8 mouse cellular contexts compared by ENCODE assay signal in the genomic region with DNA sequence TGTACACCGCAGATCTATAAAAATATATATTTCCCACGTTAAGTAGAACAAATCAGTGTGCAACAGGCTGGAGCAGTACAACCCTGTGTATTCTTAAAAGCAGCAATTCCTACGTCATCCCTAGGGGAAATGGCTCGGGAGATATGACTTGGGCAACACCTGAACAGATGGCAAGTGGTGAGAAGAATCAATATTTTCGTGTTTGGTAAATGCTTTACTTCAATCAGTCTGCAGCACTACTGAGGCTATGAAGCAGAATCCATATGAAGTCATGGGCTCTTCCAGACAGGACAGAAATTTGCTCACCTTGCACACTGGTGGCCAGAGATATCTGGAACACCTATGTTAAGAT. TPM values are rescaled to one million over a fixed set of nuclear protein-coding genes. Genes with fewer than 3 reads are reported as not detected.
DNase-seq lines count a peak whose midpoint lies in the region; ATAC-seq and TF ChIP-seq lines count a peak whose summit lies in the region.

No protein-coding gene starts in this region.

- DNase-seq in kidney, postnatal 0 days (ENCODE audit: low spot score): no peak
- no peak for DNase-seq in kidney, adult 11 months
- no peak for DNase-seq in embryonic facial prominence, embryonic 11.5 days (ENCODE audit: low spot score)
- no peak for DNase-seq in hindbrain, postnatal 0 days (ENCODE audit: low spot score)
- no peak for DNase-seq in thymus, postnatal 0 days (ENCODE audit: low spot score)
- no peak for DNase-seq in left cerebral cortex, adult 18-20 months (ENCODE audit: low spot score in 2 of 2)

- 11% methylated on average over 5 of the region's 5 CpGs for WGBS in kidney, postnatal 0 days
- 21% methylated on average over 5 of the region's 5 CpGs for WGBS in embryonic facial prominence, embryonic 11.5 days
- WGBS in hindbrain, postnatal 0 days: 8% methylated on average over 5 of the region's 5 CpGs
- WGBS in midbrain, embryonic 16.5 days: 8% methylated on average over 5 of the region's 5 CpGs

- 0 out of 2 replicates have a peak, but pooled peaks cover 4% of the 10 kb centered on the region for H3K4me1 ChIP-seq in kidney, postnatal 0 days (replicated peaks; ENCODE audit: insufficient read depth, low read length)
- H3K4me1 ChIP-seq in embryonic facial prominence, embryonic 11.5 days (ENCODE audit: control insufficient read depth, insufficient read depth, low read length): no peaks in the 10 kb centered on the region
- peaks cover 6% of the 10 kb centered on the region; the same call in 1 of the 2 replicates for H3K4me1 ChIP-seq in hindbrain, postnatal 0 days (ENCODE audit: insufficient read depth, low read length)
- H3K4me1 ChIP-seq in midbrain, embryonic 16.5 days (ENCODE audit: control insufficient read depth, insufficient read depth, low read length): peaks cover 8% of the 10 kb centered on the region

- H3K4me2 ChIP-seq in kidney, postnatal 0 days (ENCODE audit: low read length): peak overlapping the region; percentile 74
- H3K4me2 ChIP-seq in embryonic facial prominence, embryonic 11.5 days (ENCODE audit: low read depth, low read length): peak overlapping the region; percentile 86
- peak overlapping the region; percentile 97 for H3K4me2 ChIP-seq in hindbrain, postnatal 0 days (ENCODE audit: low read depth, low read length)
- peak overlapping the region; percentile 98 for H3K4me2 ChIP-seq in midbrain, embryonic 16.5 days (ENCODE audit: low read length)

- H3K36me3 ChIP-seq in kidney, postnatal 0 days (ENCODE audit: insufficient read depth, low read length): no peaks in the 10 kb centered on the region
- no peaks in the 10 kb centered on the region for H3K36me3 ChIP-seq in embryonic facial prominence, embryonic 11.5 days (replicated peaks; ENCODE audit: control insufficient read depth, insufficient read depth, low read depth, low read length)
- H3K36me3 ChIP-seq in hindbrain, postnatal 0 days (ENCODE audit: insufficient read depth, low read length): no peaks in the 10 kb centered on the region
- H3K36me3 ChIP-seq in midbrain, embryonic 16.5 days (ENCODE audit: control insufficient read depth, insufficient read depth, low read length): no peaks in the 10 kb centered on the region

- H3K9me3 ChIP-seq in kidney, postnatal 0 days (replicated peaks; ENCODE audit: low read length): no peaks in the 10 kb centered on the region
- no peaks in the 10 kb centered on the region for H3K9me3 ChIP-seq in embryonic facial prominence, embryonic 11.5 days (replicated peaks; ENCODE audit: control insufficient read depth, low read length)
- H3K9me3 ChIP-seq in hindbrain, postnatal 0 days (ENCODE audit: low read length): no peaks in the 10 kb centered on the region
- H3K9me3 ChIP-seq in midbrain, embryonic 16.5 days (replicated peaks; ENCODE audit: control insufficient read depth, low read length, poor library complexity, severe bottlenecking): no peaks in the 10 kb centered on the region

- peak overlapping the region; percentile 94 for H3K27ac ChIP-seq in kidney, postnatal 0 days
- no peak overlapping the region for H3K27ac ChIP-seq in embryonic facial prominence, embryonic 11.5 days (replicated peaks; ENCODE audit: low read depth, low read length)
- no peak overlapping the region for H3K27ac ChIP-seq in hindbrain, postnatal 0 days
- H3K27ac ChIP-seq in midbrain, embryonic 16.5 days (ENCODE audit: low read length): no peak overlapping the region

- H3K9ac ChIP-seq in kidney, postnatal 0 days (ENCODE audit: low read depth, low read length): peak overlapping the region; percentile 85; the same call in 1 of the 2 replicates
- peak overlapping the region; percentile 64; the same call in 1 of the 2 replicates for H3K9ac ChIP-seq in embryonic facial prominence, embryonic 11.5 days (replicated peaks; ENCODE audit: low read length)
- peak overlapping the region; percentile 61; the same call in 1 of the 2 replicates for H3K9ac ChIP-seq in hindbrain, postnatal 0 days (replicated peaks; ENCODE audit: low read length)
- H3K9ac ChIP-seq in midbrain, embryonic 16.5 days (ENCODE audit: low read depth, low read length): peak overlapping the region; percentile 71

- TF ChIP-seq CTCF in kidney, postnatal 0 days (IDR thresholded peaks at IDR 0.05; ENCODE audit: low read depth): no peak
- no peak for TF ChIP-seq CTCF in hindbrain, postnatal 0 days (IDR thresholded peaks at IDR 0.05; ENCODE audit: low read depth)

- ATAC-seq in kidney, postnatal 0 days (replicated peaks; ENCODE audit: low FRiP score, low read depth): peak; percentile 34; the same call in 1 of the 2 replicates
- no peak; the same call in 1 of the 2 replicates for ATAC-seq in embryonic facial prominence, embryonic 11.5 days (replicated peaks; ENCODE audit: insufficient number of reproducible peaks, low FRiP score, low TSS enrichment, low read depth)
- ATAC-seq in hindbrain, postnatal 0 days: 0 out of 2 replicates have a peak, but pooled peaks have one; percentile 5
- peak; percentile 39 for ATAC-seq in midbrain, embryonic 16.5 days
- no peak for ATAC-seq in frontal cortex, adult (ENCODE audit: low TSS enrichment)

- H3K4me3 ChIP-seq in kidney, postnatal 0 days (replicated peaks; ENCODE audit: low read depth, low read length): peak overlapping the region; percentile 54
- peak overlapping the region; percentile 70 for H3K4me3 ChIP-seq in embryonic facial prominence, embryonic 11.5 days (ENCODE audit: low read depth, low read length)
- H3K4me3 ChIP-seq in hindbrain, postnatal 0 days (ENCODE audit: low read length): peak overlapping the region; percentile 71
- peak overlapping the region; percentile 84 for H3K4me3 ChIP-seq in midbrain, embryonic 16.5 days (ENCODE audit: low read depth, low read length)

- H3K27me3 ChIP-seq in kidney, postnatal 0 days (ENCODE audit: insufficient read depth, low read length): no peaks in the 10 kb centered on the region
- H3K27me3 ChIP-seq in embryonic facial prominence, embryonic 11.5 days (ENCODE audit: control insufficient read depth, insufficient read depth, low read length): no peaks in the 10 kb centered on the region
- no peaks in the 10 kb centered on the region for H3K27me3 ChIP-seq in hindbrain, postnatal 0 days (ENCODE audit: insufficient read depth, low read length)
- peaks cover 2% of the 10 kb centered on the region; the same call in 1 of the 2 replicates for H3K27me3 ChIP-seq in midbrain, embryonic 16.5 days (ENCODE audit: control insufficient read depth, insufficient read depth, low read depth, low read length)

RNA-seq across cellular contexts. Expression of gene Sft2d2, which starts 0.4 kb away (rescaled TPM):
- 21.2 and 21.4 TPM in 2 replicates for polyA plus RNA-seq in kidney, postnatal 0 days (2015; fragmentation: Nextera tagmentation; extraction: Ambion mirVana)
- polyA plus RNA-seq in embryonic facial prominence, embryonic 11.5 days (2014; fragmentation: Nextera tagmentation; extraction: Ambion mirVana): 14.0 and 14.2 TPM in 2 replicates
- 11.0 and 17.0 TPM in 2 replicates for total RNA-seq in hindbrain, postnatal 0 days (2014; rRNA removed)
- 5.6 and 6.5 TPM in 2 replicates for polyA plus RNA-seq in hindbrain, postnatal 0 days (2015; fragmentation: Nextera tagmentation; extraction: Ambion mirVana)
- polyA plus RNA-seq in midbrain, embryonic 16.5 days (2015; fragmentation: Nextera tagmentation; extraction: Ambion mirVana): 5.3 and 5.9 TPM in 2 replicates
- 21.6 and 22.8 TPM in 2 replicates for polyA plus RNA-seq in thymus, postnatal 0 days (2015; fragmentation: Nextera tagmentation; extraction: Ambion mirVana)
- 10 to 100 TPM; 16.4 to 17.1 TPM for total RNA-seq in left cerebral cortex, adult 18-20 months (2021)

RNA-seq across cellular contexts. Expression of gene Tbx19, which starts 34.1 kb away (rescaled TPM):
- not detected in 2 replicates for polyA plus RNA-seq in kidney, postnatal 0 days (2015; fragmentation: Nextera tagmentation; extraction: Ambion mirVana)
- polyA plus RNA-seq in embryonic facial prominence, embryonic 11.5 days (2014; fragmentation: Nextera tagmentation; extraction: Ambion mirVana): 0.21 TPM in 1 of 2 replicates, not detected in the other
- total RNA-seq in hindbrain, postnatal 0 days (2014; rRNA removed): not detected in 2 replicates
- not detected in 2 replicates for polyA plus RNA-seq in hindbrain, postnatal 0 days (2015; fragmentation: Nextera tagmentation; extraction: Ambion mirVana)
- polyA plus RNA-seq in midbrain, embryonic 16.5 days (2015; fragmentation: Nextera tagmentation; extraction: Ambion mirVana): 0.11 and 0.16 TPM in 2 replicates
- polyA plus RNA-seq in thymus, postnatal 0 days (2015; fragmentation: Nextera tagmentation; extraction: Ambion mirVana): 2.8 and 3.9 TPM in 2 replicates
- not detected for total RNA-seq in left cerebral cortex, adult 18-20 months (2021)

RNA-seq across cellular contexts. Expression of gene Tiprl, which starts 42.2 kb away (rescaled TPM):
- 100 and 103 TPM in 2 replicates for polyA plus RNA-seq in kidney, postnatal 0 days (2015; fragmentation: Nextera tagmentation; extraction: Ambion mirVana)
- polyA plus RNA-seq in embryonic facial prominence, embryonic 11.5 days (2014; fragmentation: Nextera tagmentation; extraction: Ambion mirVana): 116 and 120 TPM in 2 replicates
- 37.1 and 37.9 TPM in 2 replicates for total RNA-seq in hindbrain, postnatal 0 days (2014; rRNA removed)
- polyA plus RNA-seq in hindbrain, postnatal 0 days (2015; fragmentation: Nextera tagmentation; extraction: Ambion mirVana): 124 and 129 TPM in 2 replicates
- polyA plus RNA-seq in midbrain, embryonic 16.5 days (2015; fragmentation: Nextera tagmentation; extraction: Ambion mirVana): 146 and 160 TPM in 2 replicates
- 104 and 113 TPM in 2 replicates for polyA plus RNA-seq in thymus, postnatal 0 days (2015; fragmentation: Nextera tagmentation; extraction: Ambion mirVana)
- 10 to 100 TPM; 52.9 to 64.1 TPM for total RNA-seq in left cerebral cortex, adult 18-20 months (2021)

Comparison
In these comparisons a context has a peak if more than half of its experiments do, and no peak if none do; other contexts are left out.
1. ATAC-seq: peak in kidney, postnatal 0 days (single experiment), hindbrain, postnatal 0 days (single experiment) and midbrain, embryonic 16.5 days (single experiment); none in embryonic facial prominence, embryonic 11.5 days (single experiment) and frontal cortex, adult (single experiment).
2. Peak in every context shown above with its lines, with median percentiles within 50 percentile points of each other: H3K4me2 ChIP-seq, H3K4me3 ChIP-seq and H3K9ac ChIP-seq.